Mouse (Mus musculus) CH12.LX (cell line): ENCODE results near the gene Kcnn3. TPM values are rescaled to one million over a fixed set of nuclear protein-coding genes. Genes with fewer than 3 reads are reported as not detected.

Source experiments
- DNase-seq: peaks from one replicate; pipeline ENCODE4 v3.0.0-alpha.2; 2013; ENCODE audit errors: extremely low read depth
- H3K27ac ChIP-seq: 2 replicates; pipeline ENCODE4 v1.5.1; 2012; ENCODE audit warnings: low read depth, mild to moderate bottlenecking, control low read depth, moderate library complexity; ENCODE audit not compliant: insufficient read depth
- H3K27me3 ChIP-seq: replicated peaks from 2 replicates; pipeline ENCODE3; 2012; ENCODE audit warnings: inconsistent platforms
- H3K36me3 ChIP-seq, 2 experiments: replicated peaks in 1 of 2; 2 replicates each; pipeline versions ENCODE3 to v1.6.1; 2012; ENCODE audit warnings: inconsistent platforms in 1 of 2, low read length in 1 of 2, mild to moderate bottlenecking in 1 of 2, mixed read lengths in 1 of 2, moderate library complexity in 1 of 2; ENCODE audit not compliant: control insufficient read depth in 1 of 2, insufficient read depth in 1 of 2
- H3K4me1 ChIP-seq, 2 experiments: 2 replicates each; pipeline ENCODE4 v1.6.1; 2012; ENCODE audit warnings: inconsistent platforms in 1 of 2, moderate library complexity in 1 of 2; ENCODE audit not compliant: insufficient read depth in 2 of 2, control insufficient read depth in 1 of 2
- H3K4me2 ChIP-seq: 2 replicates; pipeline ENCODE4 v1.6.1; 2012; ENCODE audit warnings: low read depth, mild to moderate bottlenecking, control low read depth; ENCODE audit not compliant: poor library complexity, insufficient read depth, severe bottlenecking
- H3K4me3 ChIP-seq, 3 experiments: fragments of 150-350 bp in 1 of 3; sonication (generic) in 1 of 3; replicated peaks in 1 of 3; 2 replicates each; pipeline versions ENCODE3 to v1.5.1; 2011 to 2012; ENCODE audit warnings: low read depth in 2 of 3, low read length in 2 of 3, mild to moderate bottlenecking in 2 of 3, moderate library complexity in 2 of 3, control low read depth in 1 of 3, improper control_type of control experiment in 1 of 3, inconsistent platforms in 1 of 3, mixed read lengths in 1 of 3; ENCODE audit not compliant: poor library complexity in 1 of 3
- H3K79me2 ChIP-seq: replicated peaks from 2 replicates; pipeline ENCODE4 v1.6.1; 2012; ENCODE audit warnings: mild to moderate bottlenecking, moderate library complexity; ENCODE audit not compliant: control insufficient read depth, poor library complexity, insufficient read depth, severe bottlenecking; ENCODE audit errors: extremely low read depth
- H3K9ac ChIP-seq: 2 replicates; pipeline ENCODE4 v1.6.1; 2012; ENCODE audit warnings: low read depth, mild to moderate bottlenecking, control low read depth, moderate library complexity; ENCODE audit not compliant: insufficient read depth
- H3K9me3 ChIP-seq: replicated peaks from 2 replicates; pipeline ENCODE3; 2012; ENCODE audit warnings: low read length, inconsistent platforms, mixed read lengths
- CHD1 ChIP-seq: IDR thresholded peaks from 2 replicates; pipeline ENCODE4 v1.6.1; 2012; ENCODE audit warnings: low read depth, low read length, improper control_type of control experiment, inconsistent platforms
- CHD2 ChIP-seq: IDR thresholded peaks from 2 replicates; pipeline ENCODE4 v1.6.1; 2011; ENCODE audit warnings: low read length, improper control_type of control experiment
- E2F4 ChIP-seq: IDR thresholded peaks from 2 replicates; pipeline ENCODE4 v1.6.1; 2011; ENCODE audit warnings: low read depth, low read length, improper control_type of control experiment; ENCODE audit not compliant: insufficient replicate concordance
- EP300 ChIP-seq: IDR thresholded peaks from 2 replicates; pipeline ENCODE4 v1.6.1; 2011; ENCODE audit warnings: low read length, improper control_type of control experiment
- ETS1 ChIP-seq: conservative IDR thresholded peaks from 2 replicates; pipeline ENCODE4 v1.6.1; 2012; ENCODE audit warnings: low read depth, mild to moderate bottlenecking, inconsistent platforms, low read length, improper control_type of control experiment, moderate library complexity
- GABPA ChIP-seq: IDR thresholded peaks from 2 replicates; pipeline ENCODE4 v1.6.1; 2012; ENCODE audit warnings: low read depth, low read length, improper control_type of control experiment, inconsistent platforms; ENCODE audit not compliant: insufficient replicate concordance
- HCFC1 ChIP-seq: IDR thresholded peaks from 2 replicates; pipeline ENCODE4 v1.6.1; 2012; ENCODE audit warnings: low read depth, mild to moderate bottlenecking, inconsistent platforms, low read length, improper control_type of control experiment
- IRF4 ChIP-seq: IDR thresholded peaks from 2 replicates; pipeline ENCODE4 v1.6.1; 2014; ENCODE audit warnings: low read depth, mild to moderate bottlenecking, inconsistent platforms, low read length, improper control_type of control experiment
- MAX ChIP-seq: IDR thresholded peaks from 2 replicates; pipeline ENCODE4 v1.6.1; 2011; ENCODE audit warnings: low read length, improper control_type of control experiment
- MEF2A ChIP-seq: IDR thresholded peaks from 2 replicates; pipeline ENCODE4 v1.6.1; 2014; ENCODE audit warnings: low read depth, mild to moderate bottlenecking, inconsistent platforms, low read length, improper control_type of control experiment, borderline replicate concordance
- MYC ChIP-seq: IDR thresholded peaks from 2 replicates; pipeline ENCODE4 v1.6.1; 2011; ENCODE audit warnings: low read depth, mild to moderate bottlenecking, improper control_type of control experiment, low read length
- NELFE ChIP-seq: IDR thresholded peaks from 2 replicates; pipeline ENCODE4 v1.6.1; 2011; ENCODE audit warnings: low read depth, low read length, improper control_type of control experiment
- POLR2AphosphoS2 ChIP-seq: IDR thresholded peaks from 2 replicates; pipeline ENCODE4 v1.6.1; 2011; ENCODE audit warnings: low read depth, low read length, improper control_type of control experiment
- RCOR1 ChIP-seq: conservative IDR thresholded peaks from 2 replicates; pipeline ENCODE4 v1.6.1; 2012; ENCODE audit warnings: low read depth, mild to moderate bottlenecking, inconsistent platforms, low read length, improper control_type of control experiment
- SIN3A ChIP-seq: IDR thresholded peaks from 2 replicates; pipeline ENCODE4 v1.6.1; 2012; ENCODE audit warnings: low read length, improper control_type of control experiment, inconsistent platforms
- UBTF ChIP-seq: IDR thresholded peaks from 2 replicates; pipeline ENCODE4 v1.6.1; 2012; ENCODE audit warnings: low read depth, mild to moderate bottlenecking, inconsistent platforms, low read length, improper control_type of control experiment, moderate library complexity
- ZC3H11A ChIP-seq: IDR thresholded peaks from 2 replicates; pipeline ENCODE4 v1.6.1; 2012; ENCODE audit warnings: low read depth, mild to moderate bottlenecking, inconsistent platforms, low read length, improper control_type of control experiment
- ZMIZ1 ChIP-seq: IDR thresholded peaks from 2 replicates; pipeline ENCODE4 v1.6.1; 2012; ENCODE audit warnings: low read depth, mild to moderate bottlenecking, inconsistent platforms, low read length, improper control_type of control experiment
- ZNF384 ChIP-seq: IDR thresholded peaks from 2 replicates; pipeline ENCODE4 v1.6.1; 2012; ENCODE audit warnings: low read depth, low read length, improper control_type of control experiment, inconsistent platforms
- dilution Hi-C: fragments of 300-500 bp; cut with MboI; formaldehyde crosslinking; loops from 2 replicates; pipeline ENCODE4 v1.14.3; 2020; ENCODE audit warnings: low sequenced_read_pairs; ENCODE audit not compliant: extremely low pct_unique_long_range_greater_than_20kb, extremely low pct_ligation_motif_present
- in situ Hi-C: fragments of 300-500 bp; cut with MboI; formaldehyde crosslinking; loops from 3 replicates; pipeline ENCODE4 v1.14.3; 2019; ENCODE audit warnings: low sequenced_read_pairs, low pct_ligation_motif_present, low pct_unique_long_range_greater_than_20kb, mixed read lengths
- polyA plus RNA-seq: library from polyadenylated mRNA; unstranded; fragments of >175 nt; gene quantifications from 2 replicates; pipeline ENCODE4 v1.2.1, GENCODE M21; 2012; ENCODE audit warnings: low read depth; ENCODE audit not compliant: insufficient read length
- total RNA-seq, 2 experiments: library from RNA; depleted of rRNA; stranded (reverse); fragments of 300-350 nt in 1 of 2; fragments of >200 nt in 1 of 2; gene quantifications; 2 replicates each; pipeline ENCODE4 v1.2.3; 2012 to 2014

Kcnn3 gene
- total and polyA plus RNA-seq, 3 experiments, result 0.06 TPM; not detected in 2

DNA sequence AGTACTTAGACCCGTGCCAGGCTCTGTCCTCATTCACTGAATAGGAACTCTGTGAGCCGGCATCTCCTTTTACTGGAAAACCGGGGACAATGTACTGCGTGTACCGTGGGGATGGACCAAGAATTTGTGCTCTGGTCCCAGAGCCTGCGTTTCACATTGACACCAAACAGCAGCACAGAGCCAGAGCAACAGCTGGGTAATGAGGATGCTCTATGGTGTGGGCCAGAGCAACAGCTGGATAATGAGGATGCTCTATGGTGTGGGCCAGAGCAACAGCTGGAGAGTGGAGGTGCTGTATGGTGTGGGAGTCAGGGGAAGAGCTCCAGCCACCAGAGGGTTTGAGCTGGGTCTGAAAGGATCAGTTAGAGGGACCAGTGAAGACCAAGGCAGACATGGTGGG is 114.0 kb downstream of the Kcnn3 start:
- TF ChIP-seq RCOR1 (no peak), ZC3H11A (no peak), IRF4 (no peak), HCFC1 (no peak), POLR2AphosphoS2 (no peak), ZNF384 (no peak), ETS1 (no peak), NELFE (no peak), ZMIZ1 (no peak), MYC (no peak), UBTF (no peak), GABPA (no peak), MAX (no peak), E2F4 (no peak), EP300 (no peak), CHD1 (no peak), CHD2 (no peak), MEF2A (no peak)
- Histone ChIP-seq H3K9ac (no peak overlapping the region), H3K9me3 (peaks cover under 1% of the 10 kb centered on the region), H3K27me3 (peaks cover 14% of the 10 kb centered on the region), H3K36me3 (no peaks in the 10 kb centered on the region), H3K4me1 (peaks cover 0 to 7% of the 10 kb centered on the region in 2 experiments; a peak in 2 of 4 replicates), H3K27ac (no peak overlapping the region), H3K4me2 (no peak overlapping the region), H3K4me3 (no peak overlapping the region), H3K79me2 (no peaks in the 10 kb centered on the region)
- no peak for DNase-seq
- in situ Hi-C loops, result no loop called here
- dilution Hi-C loops, result no loop called here

GRCm38 (mm10) chr3:89640804-89641203 is 120.8 kb downstream of the Kcnn3 start:
- no peak overlapping the region for H3K4me3 ChIP-seq
- TF ChIP-seq SIN3A, result no peak
- TF ChIP-seq EP300, result no peak
- no peak for TF ChIP-seq POLR2AphosphoS2

More at GRCm38 (mm10) chr3:89640804-89641203, 120.8 kb downstream of the Kcnn3 start:
- no peak for DNase-seq
- peaks cover 3 to 10% of the 10 kb centered on the region in 2 experiments; a peak in 2 of 4 replicates for H3K4me1 ChIP-seq
- dilution Hi-C loops (no loop called here), in situ Hi-C loops (no loop called here)
- H3K27ac ChIP-seq, result no peak overlapping the region
- H3K9ac ChIP-seq, result no peak overlapping the region
- no peaks in the 10 kb centered on the region for H3K36me3 ChIP-seq
- H3K4me2 ChIP-seq, result no peak overlapping the region
- H3K27me3 ChIP-seq, result peaks cover 8% of the 10 kb centered on the region
- no peaks in the 10 kb centered on the region for H3K79me2 ChIP-seq
- H3K9me3 ChIP-seq, result peaks cover 10% of the 10 kb centered on the region
